Mouse (Mus musculus): ENCODE measurements around the gene Ahnak. TPM values are rescaled to one million over a fixed set of nuclear protein-coding genes. Genes with fewer than 3 reads are reported as not detected.

Gene Ahnak
- polyA plus RNA-seq, 1 experiment from 2014 or later: 103 TPM

GRCm38 (mm10) chr19:8983150-8983650, 5.9 kb upstream of the Ahnak start:
- Histone ChIP-seq H3K4me1 (replicated peaks; ENCODE audit: control insufficient read depth, insufficient read depth) (peaks cover 12% of the 10 kb centered on the region), H3K27me3 (ENCODE audit: control insufficient read depth, insufficient read depth, low read length) (no peaks in the 10 kb centered on the region), H3K4me3 (ENCODE audit: low read depth, low read length) (no peak overlapping the region), H3K27ac (replicated peaks) (peak overlapping the region; percentile 89), H3K36me3 (ENCODE audit: control insufficient read depth, insufficient read depth, low read length) (peaks cover 12% of the 10 kb centered on the region), H3K4me2 (replicated peaks; ENCODE audit: low read depth) (no peak overlapping the region), H3K9ac (ENCODE audit: low read length) (no peak overlapping the region), H3K9me3 (ENCODE audit: control insufficient read depth, low read length) (no peaks in the 10 kb centered on the region)
- peak; percentile 80 for DNase-seq (ENCODE audit: low spot score)
- peak; percentile 2; the same call in 1 of the 2 replicates for TF ChIP-seq CTCF (IDR thresholded peaks at IDR 0.05; ENCODE audit: low read depth)
- peak; percentile 67 for TF ChIP-seq EP300 (optimal IDR thresholded peaks at IDR 0.05)
- peak; percentile 90 for ATAC-seq (ENCODE audit: low FRiP score, low TSS enrichment)
- 16% methylated on average over 4 of the region's 4 CpGs for WGBS

DNA sequence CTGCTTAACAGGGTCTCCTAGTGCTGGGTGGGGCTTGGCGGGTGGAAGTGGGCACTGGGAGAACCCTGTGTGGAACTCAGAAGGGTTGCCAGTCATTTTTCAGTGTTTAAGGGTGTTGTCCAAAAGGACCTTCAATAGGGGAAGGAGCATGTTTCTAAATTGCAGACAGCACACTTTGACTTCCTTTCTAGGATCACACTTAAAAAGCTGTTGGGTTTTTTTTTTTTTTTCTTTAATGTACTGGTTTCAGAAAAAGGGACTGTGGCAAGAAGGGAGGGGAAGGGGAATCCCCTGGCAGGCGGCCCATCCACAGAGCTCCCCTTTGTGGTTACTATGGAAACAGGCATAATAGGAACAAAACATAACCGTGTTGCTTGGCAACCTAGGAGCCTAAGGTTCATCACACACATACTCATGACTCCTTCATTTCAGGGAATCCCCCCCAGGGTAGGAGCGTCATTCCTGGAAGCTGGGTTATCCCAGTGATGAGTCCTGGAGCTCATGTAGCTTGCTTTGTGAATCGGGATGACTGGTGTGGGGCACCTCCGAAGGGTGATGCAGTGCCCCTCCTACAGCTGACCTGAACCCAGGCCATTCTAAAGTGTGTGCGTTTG, 4.7 kb upstream of the Ahnak start:
- Histone ChIP-seq H3K27me3 (ENCODE audit: control insufficient read depth, insufficient read depth, low read length) (no peaks in the 10 kb centered on the region), H3K4me1 (replicated peaks; ENCODE audit: control insufficient read depth, insufficient read depth) (peaks cover 15% of the 10 kb centered on the region), H3K36me3 (ENCODE audit: control insufficient read depth, insufficient read depth, low read length) (peaks cover 3% of the 10 kb centered on the region; the same call in 1 of the 2 replicates), H3K4me2 (replicated peaks; ENCODE audit: low read depth) (0 out of 2 replicates have a peak overlapping the region, but pooled peaks have one; percentile 0), H3K9me3 (ENCODE audit: control insufficient read depth, low read length) (no peaks in the 10 kb centered on the region), H3K9ac (ENCODE audit: low read length) (no peak overlapping the region), H3K4me3 (ENCODE audit: low read depth, low read length) (no peak overlapping the region), H3K27ac (replicated peaks) (peak overlapping the region; percentile 89)
- ATAC-seq (ENCODE audit: low FRiP score, low TSS enrichment) (peak; percentile 22; the same call in 1 of the 2 replicates), DNase-seq (ENCODE audit: low spot score) (peak; percentile 74)
- TF ChIP-seq CTCF (IDR thresholded peaks at IDR 0.05; ENCODE audit: low read depth) (no peak), EP300 (optimal IDR thresholded peaks at IDR 0.05) (no peak)
- 10% methylated on average over 7 of the region's 7 CpGs for WGBS

GRCm38 (mm10) chr19:8985891-8986290, 3.2 kb upstream of the Ahnak start:
- H3K27me3 ChIP-seq (ENCODE audit: control insufficient read depth, insufficient read depth, low read length): no peaks in the 10 kb centered on the region
- H3K4me2 ChIP-seq (replicated peaks; ENCODE audit: low read depth): no peak overlapping the region
- no peaks in the 10 kb centered on the region for H3K36me3 ChIP-seq (ENCODE audit: control insufficient read depth, insufficient read depth, low read length)
- H3K9me3 ChIP-seq (ENCODE audit: control insufficient read depth, low read length): no peaks in the 10 kb centered on the region
- TF ChIP-seq CTCF (IDR thresholded peaks at IDR 0.05; ENCODE audit: low read depth) (no peak), EP300 (optimal IDR thresholded peaks at IDR 0.05) (no peak)
- no peak overlapping the region for H3K9ac ChIP-seq (ENCODE audit: low read length)
- DNase-seq (ENCODE audit: low spot score) (peak; percentile 84), ATAC-seq (ENCODE audit: low FRiP score, low TSS enrichment) (peak; percentile 12; the same call in 1 of the 2 replicates)
- peaks cover 15% of the 10 kb centered on the region for H3K4me1 ChIP-seq (replicated peaks; ENCODE audit: control insufficient read depth, insufficient read depth)
- H3K27ac ChIP-seq (replicated peaks): peak overlapping the region; percentile 25; the same call in 1 of the 2 replicates
- WGBS: 40% methylated on average over 5 of the region's 5 CpGs
- no peak overlapping the region for H3K4me3 ChIP-seq (ENCODE audit: low read depth, low read length)

DNA sequence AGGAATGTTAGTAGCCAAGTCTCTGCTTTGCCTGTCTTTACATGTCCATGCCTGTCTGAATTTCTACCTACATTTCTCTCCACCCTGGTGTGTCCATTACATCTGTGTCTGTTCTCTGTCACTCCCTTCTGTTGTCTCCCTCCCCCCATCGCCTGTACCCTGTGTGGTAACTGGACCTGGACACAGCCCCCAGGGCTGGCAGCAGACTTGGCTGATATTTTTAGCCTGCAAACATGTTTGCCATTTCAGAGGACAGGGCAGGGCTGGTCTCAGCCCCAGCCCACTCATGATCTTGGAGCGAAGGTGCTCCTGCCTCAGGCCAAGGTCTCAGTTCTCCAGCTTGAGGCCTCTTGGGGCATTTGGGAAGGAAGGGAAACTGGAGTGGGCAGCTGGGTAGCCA, 1.3 kb upstream of the Ahnak start:
- H3K27ac ChIP-seq (replicated peaks): peak overlapping the region; percentile 99
- no peak for DNase-seq (ENCODE audit: low spot score)

DNA sequence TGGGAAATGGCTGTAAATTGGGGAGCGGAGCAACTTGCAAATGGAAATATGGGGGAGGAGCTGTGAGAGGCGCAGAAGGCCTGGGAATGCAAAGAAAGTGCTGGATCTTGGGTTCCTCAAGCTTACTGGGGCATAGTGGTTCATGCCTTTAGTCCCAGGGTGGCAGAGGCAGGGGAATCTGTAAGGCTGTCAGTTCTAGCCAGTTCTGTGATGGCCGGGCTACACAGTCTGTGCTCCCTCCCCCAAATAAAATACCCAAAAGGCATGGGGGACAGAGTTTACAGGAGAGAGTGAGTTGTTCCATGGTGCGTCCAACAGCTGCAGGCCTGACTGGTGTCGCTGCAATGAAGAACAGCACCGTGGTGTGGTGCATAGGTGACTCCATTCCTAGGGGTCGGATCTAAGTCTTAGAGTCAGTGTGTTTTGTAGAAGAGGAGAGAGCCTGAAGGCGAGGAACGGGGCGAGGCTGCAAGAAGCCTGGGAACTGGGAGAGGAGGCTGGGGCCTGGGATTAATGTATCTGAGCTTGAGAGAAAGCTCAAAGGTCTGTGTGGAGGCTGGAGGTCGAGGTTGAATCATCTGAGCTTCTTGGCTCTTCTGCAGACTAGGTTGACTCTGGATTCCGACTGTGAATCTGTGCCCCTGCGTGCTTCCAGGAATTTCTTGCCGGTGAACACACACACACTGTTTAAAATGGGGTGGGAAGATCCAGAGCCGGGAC, 578 bp upstream of the Ahnak start:
- no peaks in the 10 kb centered on the region for H3K36me3 ChIP-seq (ENCODE audit: control insufficient read depth, insufficient read depth, low read length)
- TF ChIP-seq CTCF (IDR thresholded peaks at IDR 0.05; ENCODE audit: low read depth) (no peak), EP300 (optimal IDR thresholded peaks at IDR 0.05) (no peak)
- 24% methylated on average over 15 of the region's 15 CpGs for WGBS
- peaks cover 26% of the 10 kb centered on the region for H3K4me1 ChIP-seq (replicated peaks; ENCODE audit: control insufficient read depth, insufficient read depth)
- peak overlapping the region; percentile 99 for H3K27ac ChIP-seq (replicated peaks)
- peak overlapping the region; percentile 91 for H3K4me3 ChIP-seq (ENCODE audit: low read depth, low read length)
- DNase-seq (ENCODE audit: low spot score) (peak; percentile 45), ATAC-seq (ENCODE audit: low FRiP score, low TSS enrichment) (peak; percentile 0; the same call in 1 of the 2 replicates)
- no peaks in the 10 kb centered on the region for H3K27me3 ChIP-seq (ENCODE audit: control insufficient read depth, insufficient read depth, low read length)
- peak overlapping the region; percentile 76 for H3K4me2 ChIP-seq (replicated peaks; ENCODE audit: low read depth)
- H3K9me3 ChIP-seq (ENCODE audit: control insufficient read depth, low read length): no peaks in the 10 kb centered on the region
- H3K9ac ChIP-seq (ENCODE audit: low read length): peak overlapping the region; percentile 97

More for the DNA sequence above, 1.3 kb upstream of the Ahnak start:
- peak overlapping the region; percentile 76 for H3K4me2 ChIP-seq (replicated peaks; ENCODE audit: low read depth)
- H3K4me3 ChIP-seq (ENCODE audit: low read depth, low read length): no peak overlapping the region
- ATAC-seq (ENCODE audit: low FRiP score, low TSS enrichment): no peak
- no peaks in the 10 kb centered on the region for H3K9me3 ChIP-seq (ENCODE audit: control insufficient read depth, low read length)
- H3K27me3 ChIP-seq (ENCODE audit: control insufficient read depth, insufficient read depth, low read length): no peaks in the 10 kb centered on the region
- no peaks in the 10 kb centered on the region for H3K36me3 ChIP-seq (ENCODE audit: control insufficient read depth, insufficient read depth, low read length)
- WGBS: 50% methylated on average over 2 of the region's 2 CpGs
- peak overlapping the region; percentile 4; the same call in 1 of the 2 replicates for H3K9ac ChIP-seq (ENCODE audit: low read length)
- TF ChIP-seq EP300 (optimal IDR thresholded peaks at IDR 0.05) (no peak), CTCF (IDR thresholded peaks at IDR 0.05; ENCODE audit: low read depth) (no peak)
- peaks cover 21% of the 10 kb centered on the region for H3K4me1 ChIP-seq (replicated peaks; ENCODE audit: control insufficient read depth, insufficient read depth)
